Mouse (Mus musculus) inflammation-experienced regulatory T-cells (primary cell): Measurements from ENCODE around the gene Ino80b. TPM values are rescaled to one million over a fixed set of nuclear protein-coding genes. Genes with fewer than 3 reads are reported as not detected.

Experiments used
- polyA plus RNA-seq, 2 experiments: library from polyadenylated mRNA; unstranded; fragments of 100-300 nt; shearing (Covaris generic); gene quantifications; one replicate each; pipeline ENCODE4 v1.2.1; 2017

The Ino80b gene
- polyA plus RNA-seq, result 10 to 100 TPM; 44.9 to 52.2 TPM

GRCm38 (mm10) chr6:83125331-83125730, at the start of gene Ino80b:
Ino80b (minus strand) TSS chr6:83125431.

GRCm38 (mm10) chr6:83165607-83166242, 40.5 kb upstream of the Ino80b start, which contains the start of gene Dctn1:
Dctn1 (plus strand) TSS chr6:83165920.

GRCm38 (mm10) chr6:83156259-83156684, 31.0 kb upstream of the Ino80b start, which contains the start of the genes Wdr54 and 1700003E16Rik:
Wdr54 (minus strand) TSS chr6:83156397.
1700003E16Rik (plus strand) TSS chr6:83156404.

GRCm38 (mm10) chr6:83134951-83135513, 9.8 kb upstream of the Ino80b start, which contains the start of gene Rtkn:
Rtkn (plus strand) TSS chr6:83135463.

GRCm38 (mm10) chr6:83120930-83121862, 4.0 kb downstream of the Ino80b start, which contains the start of gene Wbp1:
Wbp1 (minus strand) TSS chr6:83121559.

GRCm38 (mm10) chr6:83115011-83115671, 10.1 kb downstream of the Ino80b start, which contains the start of gene Mogs:
Mogs (plus strand) TSS chr6:83115496.

GRCm38 (mm10) chr6:83108762-83109668, 16.2 kb downstream of the Ino80b start, which contains the start of gene Mrpl53:
Mrpl53 (plus strand) TSS chr6:83109040.

GRCm38 (mm10) chr6:83101316-83101687, 23.9 kb downstream of the Ino80b start, which contains the start of the genes Ccdc142 and Gm42688:
Ccdc142 (plus strand) TSS chr6:83101601.
Gm42688 (plus strand) TSS chr6:83101617.

GRCm38 (mm10) chr6:83086121-83087035, 38.9 kb downstream of the Ino80b start, which contains the start of gene Lbx2:
Lbx2 (plus strand) TSS chr6:83086367.

GRCm38 (mm10) chr6:83077630-83078323, 47.5 kb downstream of the Ino80b start, which contains the start of gene Pcgf1:
Pcgf1 (plus strand) TSS chr6:83077869.

Other genes starting within 250 kb of the Ino80b start
- 10 to 100 TPM in 1 of 2 experiments, 1 to 10 TPM in 1; 7.1 to 20.7 TPM for gene Sema4f, start 185.7 kb downstream of the Ino80b start, polyA plus RNA-seq
- 1 to 10 TPM in 1 of 2 experiments, under 1 TPM in 1; 0.43 to 1.6 TPM for gene M1ap, start 178.5 kb downstream of the Ino80b start, polyA plus RNA-seq
- 10 to 100 TPM; 36.1 to 52.2 TPM for gene Dok1, start 92.0 kb downstream of the Ino80b start, polyA plus RNA-seq
- gene Loxl3, start 91.3 kb downstream of the Ino80b start, polyA plus RNA-seq, result 1 to 10 TPM in 1 of 2 experiments, under 1 TPM in 1; 0.45 to 1.5 TPM
- gene Aup1, start 70.9 kb downstream of the Ino80b start, polyA plus RNA-seq, result 100 to 1,000 TPM; 515 to 545 TPM
- 10 to 100 TPM; 65.2 to 79.9 TPM for gene Htra2, start 70.2 kb downstream of the Ino80b start, polyA plus RNA-seq
- gene Dqx1, start 67.6 kb downstream of the Ino80b start, polyA plus RNA-seq, result 1 to 10 TPM; 4.0 to 5.2 TPM
- gene Tlx2, start 55.1 kb downstream of the Ino80b start, polyA plus RNA-seq, result 1 to 10 TPM in 1 of 2 experiments, not detected in 1; 1.1 TPM
- 10 to 100 TPM; 43.3 to 49.9 TPM for gene Pcgf1, start 47.6 kb downstream of the Ino80b start, polyA plus RNA-seq
- under 1 TPM in 1 of 2 experiments, not detected in 1; 0.71 TPM for gene Lbx2, start 39.1 kb downstream of the Ino80b start, polyA plus RNA-seq
- gene Ccdc142, start 23.8 kb downstream of the Ino80b start, polyA plus RNA-seq, result 10 to 100 TPM in 1 of 2 experiments, 1 to 10 TPM in 1; 6.6 to 25.0 TPM
- 10 to 100 TPM; 12.7 to 25.2 TPM for gene Gm42688, start 23.8 kb downstream of the Ino80b start, polyA plus RNA-seq
- 10 to 100 TPM; 52.5 to 67.4 TPM for gene Mrpl53, start 16.4 kb downstream of the Ino80b start, polyA plus RNA-seq
- 100 to 1,000 TPM; 137 to 144 TPM for gene Mogs, start 9.9 kb downstream of the Ino80b start, polyA plus RNA-seq
- gene Wbp1, start 3.9 kb downstream of the Ino80b start, polyA plus RNA-seq, result 10 to 100 TPM; 70.7 to 97.0 TPM
- 1 to 10 TPM in 1 of 2 experiments, under 1 TPM in 1; 0.61 to 1.1 TPM for gene Rtkn, start 10.0 kb upstream of the Ino80b start, polyA plus RNA-seq
- under 1 TPM in 1 of 2 experiments, not detected in 1; 0.35 TPM for gene Wdr54, start 31.0 kb upstream of the Ino80b start, polyA plus RNA-seq
- gene 1700003E16Rik, start 31.0 kb upstream of the Ino80b start, polyA plus RNA-seq, result not detected
- gene Dctn1, start 40.5 kb upstream of the Ino80b start, polyA plus RNA-seq, result 100 to 1,000 TPM in 1 of 2 experiments, 10 to 100 TPM in 1; 65.2 to 105 TPM
- under 1 TPM; 0.48 to 0.61 TPM for gene Slc4a5, start 94.4 kb upstream of the Ino80b start, polyA plus RNA-seq
- gene Mthfd2, start 200.5 kb upstream of the Ino80b start, polyA plus RNA-seq, result 10 to 100 TPM; 69.7 to 82.9 TPM
- gene Mob1a, start 200.6 kb upstream of the Ino80b start, polyA plus RNA-seq, result 100 to 1,000 TPM; 157 to 178 TPM
- gene Bola3, start 223.7 kb upstream of the Ino80b start, polyA plus RNA-seq, result 10 to 100 TPM; 82.3 to 99.4 TPM